Mouse (Mus musculus) liver, adult 2 months (tissue): Measurements from ENCODE around the gene Dupd1. TPM values are rescaled to one million over a fixed set of nuclear protein-coding genes. Genes with fewer than 3 reads are reported as not detected.

Source experiments
- DNase-seq: peaks from one replicate; pipeline ENCODE4 v3.0.0-alpha.2; 2011; ENCODE audit warnings: low read depth, low spot score; ENCODE audit errors: extremely low read depth
- H3K27ac ChIP-seq: fragments of 200-500 bp; replicated peaks from 2 replicates; pipeline ENCODE4 v1.5.1; 2012; ENCODE audit warnings: low read depth, mild to moderate bottlenecking, control low read depth, inconsistent platforms, low read length; ENCODE audit not compliant: insufficient read depth
- H3K27me3 ChIP-seq: fragments of 200-500 bp; 2 replicates; pipeline ENCODE4 v1.6.1; 2012; ENCODE audit warnings: mild to moderate bottlenecking, moderate library complexity, low read length, inconsistent platforms; ENCODE audit not compliant: control insufficient read depth, insufficient read depth
- H3K36me3 ChIP-seq: fragments of 200-500 bp; 2 replicates; pipeline ENCODE4 v1.6.1; 2012; ENCODE audit warnings: low read length, inconsistent platforms; ENCODE audit not compliant: control insufficient read depth, insufficient read depth
- H3K4me1 ChIP-seq: fragments of 200-500 bp; 2 replicates; pipeline ENCODE4 v1.6.1; 2011; ENCODE audit warnings: low read length; ENCODE audit not compliant: control insufficient read depth, insufficient read depth
- H3K4me3 ChIP-seq: fragments of 200-500 bp; 2 replicates; pipeline ENCODE4 v1.5.1; 2011; ENCODE audit warnings: low read depth, mild to moderate bottlenecking, control low read depth, low read length, moderate library complexity; ENCODE audit not compliant: insufficient read depth
- H3K79me2 ChIP-seq: fragments of 200-500 bp; 2 replicates; pipeline ENCODE4 v1.6.1; 2012; ENCODE audit warnings: inconsistent platforms, mild to moderate bottlenecking, low read length, moderate library complexity; ENCODE audit not compliant: control insufficient read depth, insufficient read depth
- H3K9ac ChIP-seq: fragments of 200-500 bp; 2 replicates; pipeline ENCODE4 v1.6.1; 2012; ENCODE audit warnings: low read depth, mild to moderate bottlenecking, control low read depth, inconsistent platforms, low read length
- CTCF ChIP-seq: fragments of 200-500 bp; IDR thresholded peaks from 2 replicates; pipeline ENCODE4 v1.5.1; 2011; ENCODE audit warnings: low read depth, low read length, control low read depth
- POLR2A ChIP-seq: fragments of 200-500 bp; IDR thresholded peaks from 2 replicates; pipeline ENCODE4 v1.6.1; 2011; ENCODE audit warnings: low read length, control low read depth; ENCODE audit not compliant: insufficient read depth; ENCODE audit errors: extremely low read depth
- WGBS: fragments of 180-500 bp; shearing (Covaris S2); methylation state at CpG from one replicate; pipeline ENCODE4 v1.1.7; 2018; 5-methylcytosine and 5-hydroxymethylcytosine counted together
- polyA plus RNA-seq: library from polyadenylated mRNA; depleted of rRNA; stranded (reverse); fragments of >200 nt; gene quantifications from 2 replicates; pipeline ENCODE4 v1.2.3, GENCODE M21; 2012
- total RNA-seq: library from RNA; depleted of rRNA; stranded (reverse); fragments of >200 nt; gene quantifications from 2 replicates; pipeline ENCODE4 v1.2.3, GENCODE M21; 2014

The Dupd1 gene
- total and polyA plus RNA-seq, 2 experiments = not detected

DNA sequence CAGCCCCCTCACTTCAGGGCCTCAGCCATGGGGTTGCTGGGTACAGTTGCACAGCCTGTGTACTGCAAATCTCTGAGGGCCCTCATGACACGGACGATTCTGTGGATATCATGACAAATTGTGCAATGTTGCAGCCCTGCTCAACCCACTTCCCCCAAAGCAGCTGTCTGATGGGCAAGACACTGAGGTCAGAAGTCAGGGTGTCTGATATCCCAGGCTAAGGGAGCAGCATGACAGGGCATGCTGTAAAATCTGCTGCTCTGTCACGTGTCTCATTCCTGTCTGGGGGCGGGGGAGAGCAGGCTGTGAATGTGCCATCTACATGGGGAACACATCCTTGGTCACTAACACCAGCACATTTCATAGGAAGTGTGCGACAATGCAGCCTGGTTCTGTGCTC, 30.8 kb upstream of the Dupd1 start:
- Histone ChIP-seq H3K79me2 (no peaks in the 10 kb centered on the region), H3K27ac (no peak overlapping the region), H3K36me3 (no peaks in the 10 kb centered on the region), H3K4me1 (no peaks in the 10 kb centered on the region), H3K4me3 (no peak overlapping the region), H3K9ac (no peak overlapping the region), H3K27me3 (no peaks in the 10 kb centered on the region)
- whole genome bisulfite sequencing = 57% methylated on average over 5 of the region's 5 CpGs
- DNase-seq = no peak
- TF ChIP-seq POLR2A (no peak), CTCF (no peak)

DNA sequence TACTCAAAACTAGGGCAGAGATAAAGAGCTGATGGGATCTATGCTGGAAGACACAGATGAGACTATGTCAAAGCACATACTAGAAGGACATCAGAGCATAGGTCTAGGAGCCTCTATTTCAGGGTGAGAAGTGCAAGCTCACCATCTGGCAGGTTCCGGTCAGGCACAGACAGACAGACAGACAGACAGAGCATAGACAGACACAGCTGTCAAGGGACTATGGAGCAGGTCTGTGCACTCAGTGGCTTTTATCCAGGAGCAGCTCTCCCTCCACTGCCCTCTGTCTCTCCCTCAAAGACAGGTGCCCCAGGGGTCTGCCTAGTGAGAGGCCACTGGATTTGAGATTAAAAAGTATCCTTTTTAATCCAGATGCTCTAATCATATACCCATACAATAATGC, 29.8 kb upstream of the Dupd1 start:
- Histone ChIP-seq H3K27me3 (no peaks in the 10 kb centered on the region), H3K36me3 (no peaks in the 10 kb centered on the region), H3K27ac (no peak overlapping the region), H3K9ac (no peak overlapping the region), H3K4me1 (no peaks in the 10 kb centered on the region), H3K79me2 (no peaks in the 10 kb centered on the region), H3K4me3 (no peak overlapping the region)
- DNase-seq = no peak
- 97% methylated on average over 1 of the region's 1 CpGs for WGBS
- TF ChIP-seq POLR2A (no peak), CTCF (no peak)

DNA sequence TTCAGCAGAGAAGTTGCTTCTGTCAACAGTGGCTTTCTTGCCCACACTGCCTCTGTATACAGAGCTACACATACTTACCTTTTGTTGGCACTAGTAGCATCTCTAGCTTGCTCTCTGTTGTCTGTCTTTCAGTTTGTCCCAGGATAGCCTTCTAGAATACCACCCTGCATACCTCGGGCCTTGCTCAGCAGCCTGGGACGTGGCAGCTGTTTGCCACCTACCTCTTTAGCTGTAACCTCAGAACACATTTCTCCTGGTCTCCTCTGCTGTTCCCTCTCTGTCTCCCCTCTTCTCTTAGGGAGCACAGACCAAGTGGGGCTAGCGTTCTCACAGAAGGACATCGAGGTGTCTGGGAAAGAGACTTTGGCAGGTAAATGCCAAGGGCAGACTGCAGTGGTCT, 28.1 kb upstream of the Dupd1 start:
- Histone ChIP-seq H3K27me3 (no peaks in the 10 kb centered on the region), H3K4me1 (no peaks in the 10 kb centered on the region), H3K9ac (no peak overlapping the region), H3K27ac (no peak overlapping the region), H3K79me2 (no peaks in the 10 kb centered on the region), H3K36me3 (no peaks in the 10 kb centered on the region), H3K4me3 (no peak overlapping the region)
- TF ChIP-seq CTCF (no peak), POLR2A (no peak)
- 96% methylated on average over 4 of the region's 4 CpGs for WGBS
- no peak for DNase-seq

DNA sequence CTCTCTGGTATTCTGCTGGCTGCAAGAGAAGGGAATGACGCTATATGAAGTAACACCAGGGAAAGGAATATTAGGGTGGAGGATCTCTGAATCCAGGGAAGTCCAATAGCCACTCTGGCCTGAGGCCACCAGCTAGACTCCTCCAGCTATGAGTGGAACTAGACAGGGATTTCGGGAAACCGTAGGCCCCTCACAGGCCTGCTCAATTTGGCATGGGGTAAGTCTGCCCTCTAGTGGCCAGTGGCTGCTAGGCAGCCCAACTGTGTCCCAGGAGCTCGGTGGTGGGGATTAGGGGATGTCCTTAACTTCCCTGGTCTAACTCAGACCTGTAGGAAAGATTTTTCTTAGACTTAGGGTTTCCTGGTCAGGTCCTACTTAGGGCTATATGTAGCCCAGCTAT, 27.4 kb upstream of the Dupd1 start:
- 27% methylated on average over 4 of the region's 4 CpGs for WGBS
- no peak for TF ChIP-seq POLR2A
- TF ChIP-seq CTCF = peak; percentile 97

DNA sequence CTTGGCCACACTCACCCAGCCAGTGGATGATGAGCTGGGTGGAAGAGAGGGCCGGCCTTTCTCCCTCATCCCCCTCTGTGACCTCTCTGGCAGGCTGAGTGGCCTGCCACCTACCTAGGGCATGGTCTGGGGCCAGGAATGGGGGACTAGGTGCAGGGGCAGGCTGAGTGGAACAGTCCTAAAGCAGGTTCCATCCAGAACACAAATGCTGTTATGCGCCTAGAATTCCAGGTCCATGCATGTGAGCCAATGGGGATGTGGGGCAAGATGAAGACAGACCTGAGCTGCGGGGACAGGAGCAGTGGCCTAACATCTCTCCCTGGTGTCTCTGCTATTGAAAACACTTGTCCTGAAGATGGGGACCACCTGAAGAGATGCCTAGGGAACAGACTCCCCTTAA, 26.9 kb upstream of the Dupd1 start:
- no peak overlapping the region for H3K4me3 ChIP-seq
- H3K4me1 ChIP-seq = no peaks in the 10 kb centered on the region
- no peaks in the 10 kb centered on the region for H3K36me3 ChIP-seq
- no peak for TF ChIP-seq POLR2A
- TF ChIP-seq CTCF = no peak
- H3K27ac ChIP-seq = no peak overlapping the region
- no peaks in the 10 kb centered on the region for H3K27me3 ChIP-seq
- no peak overlapping the region for H3K9ac ChIP-seq
- WGBS = 91% methylated on average over 3 of the region's 3 CpGs
- no peaks in the 10 kb centered on the region for H3K79me2 ChIP-seq
- no peak for DNase-seq

More for the DNA sequence above, 27.4 kb upstream of the Dupd1 start:
- Histone ChIP-seq H3K9ac (no peak overlapping the region), H3K36me3 (no peaks in the 10 kb centered on the region), H3K27ac (no peak overlapping the region), H3K79me2 (no peaks in the 10 kb centered on the region), H3K4me3 (no peak overlapping the region), H3K4me1 (no peaks in the 10 kb centered on the region), H3K27me3 (no peaks in the 10 kb centered on the region)
- DNase-seq = no peak

DNA sequence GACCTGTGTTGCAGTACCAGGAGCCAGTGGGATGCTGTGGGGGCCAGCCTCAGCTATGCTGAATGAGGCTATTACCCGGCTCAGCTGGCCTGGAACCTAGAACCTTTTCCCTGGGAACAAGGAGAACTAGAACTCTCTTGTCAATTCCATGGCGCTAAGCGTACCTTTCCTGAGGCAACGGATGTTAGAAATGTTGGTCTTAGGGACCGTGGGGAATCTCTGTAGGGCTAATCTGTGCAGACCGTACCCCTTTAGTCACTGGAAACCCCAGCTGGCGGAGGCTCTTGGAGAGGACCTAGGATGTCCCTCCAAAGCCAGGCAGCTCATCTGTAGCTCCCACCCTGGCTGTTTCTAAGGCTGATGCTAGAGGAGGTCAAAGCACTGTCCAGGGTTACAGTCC, 26.0 kb upstream of the Dupd1 start:
- Histone ChIP-seq H3K4me3 (no peak overlapping the region), H3K9ac (no peak overlapping the region), H3K4me1 (no peaks in the 10 kb centered on the region), H3K79me2 (no peaks in the 10 kb centered on the region), H3K27me3 (no peaks in the 10 kb centered on the region), H3K27ac (no peak overlapping the region), H3K36me3 (no peaks in the 10 kb centered on the region)
- WGBS = 93% methylated on average over 7 of the region's 7 CpGs
- no peak for TF ChIP-seq POLR2A
- TF ChIP-seq CTCF = no peak
- DNase-seq = no peak
